Mouse (Mus musculus) cerebellum, postnatal 25 days (tissue): ENCODE measurements around the gene Osbp.
"Not testable (repeated sequence)": the region's sequence is repeated elsewhere in the genome, so short reads cannot be mapped to it uniquely, and the experiment has no call there.

Source experiments
- DNase-seq, 2 experiments: peaks; one replicate each; pipeline ENCODE4 v3.0.0; 2021; ENCODE audit warnings: mixed read lengths in 2 of 2

Osbp gene

GRCm38 (mm10) chr19:11965023-11965942 is at the start of gene Osbp:
TSS of gene Osbp (plus strand) at chr19:11965941.
- DNase-seq: peak; percentile 99

DNA sequence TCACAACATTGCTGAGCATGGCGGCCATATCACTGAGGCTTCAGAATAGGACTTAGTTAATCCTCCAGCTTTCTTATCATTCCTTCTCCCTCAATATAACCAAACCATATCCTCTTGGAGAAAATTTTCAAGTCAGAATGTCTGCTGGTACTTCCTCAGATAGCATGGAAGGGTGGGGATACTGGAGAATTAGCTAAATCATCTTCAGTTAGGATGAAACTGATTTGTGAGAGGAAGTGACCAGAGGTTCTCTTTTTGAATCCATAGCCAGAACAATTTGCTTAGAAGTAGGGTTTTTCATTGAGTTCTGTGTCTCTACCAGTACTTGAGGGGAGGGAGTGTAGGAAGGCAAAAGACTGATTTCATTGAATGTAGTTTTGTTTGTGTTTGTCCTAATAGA is 43.7 kb upstream of the Osbp start:
- DNase-seq: no peak

DNA sequence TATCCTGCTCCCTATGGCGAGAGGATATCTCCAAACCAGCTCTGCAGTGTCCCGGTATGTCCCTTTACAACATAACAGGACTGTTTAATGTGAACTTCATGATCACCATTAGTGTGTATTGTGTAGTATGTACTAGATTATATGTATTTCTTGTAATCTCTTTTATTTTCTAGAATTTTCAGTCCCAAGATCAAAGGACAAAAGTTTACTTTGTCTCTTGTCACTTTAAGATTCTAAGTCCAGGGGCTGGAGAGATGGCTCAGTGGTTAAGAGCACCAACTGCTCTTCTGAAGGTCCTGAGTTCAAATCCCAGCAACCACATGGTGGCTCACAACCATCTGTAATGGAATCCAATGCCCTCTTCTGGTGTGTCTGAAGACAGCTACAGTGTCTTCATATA is 43.2 kb upstream of the Osbp start:
- not testable (repeated sequence) for DNase-seq

DNA sequence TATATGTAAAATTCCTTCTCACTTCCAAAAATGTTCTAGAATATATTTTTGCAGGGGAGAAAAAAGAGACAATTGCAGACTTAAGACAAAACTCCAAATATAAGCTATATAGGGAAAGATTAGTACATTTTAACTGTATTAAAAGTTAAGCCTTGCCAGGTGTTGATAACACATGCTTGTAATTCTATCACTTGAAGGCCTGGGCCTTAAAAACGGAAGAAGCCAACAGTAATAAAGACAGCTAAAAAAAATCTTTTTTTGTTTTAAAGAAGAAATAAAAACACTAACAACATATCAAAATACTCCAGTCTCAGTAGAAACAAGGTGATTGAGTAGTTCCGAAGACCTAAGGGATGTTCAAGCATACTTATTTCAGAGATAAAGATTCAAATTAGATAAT is 39.4 kb upstream of the Osbp start:
- DNase-seq: no peak

- DNase-seq: no peak
These were observed 37.6 kb upstream of the Osbp start for GRCm38 (mm10) chr19:11928025-11928748.

DNA sequence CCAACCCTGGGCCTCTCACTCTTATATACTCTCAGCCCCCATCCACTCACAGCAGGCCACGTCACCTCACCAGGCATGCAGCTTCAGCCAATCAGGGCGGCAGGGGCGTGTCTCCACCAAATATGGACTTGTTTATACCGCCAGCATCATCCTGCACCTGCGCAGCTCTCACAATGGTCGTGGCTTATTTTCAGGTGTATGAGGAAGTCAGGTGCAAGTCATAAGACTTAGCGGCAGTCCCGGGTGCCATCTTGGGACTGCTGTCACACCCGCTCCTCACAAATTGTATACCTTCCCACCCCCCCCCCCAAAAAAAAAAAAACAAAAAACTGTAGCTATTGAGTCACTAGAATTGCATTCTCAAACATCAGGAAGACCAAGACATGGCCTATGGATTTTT is 19.3 kb upstream of the Osbp start:
- DNase-seq: not testable (repeated sequence)

DNA sequence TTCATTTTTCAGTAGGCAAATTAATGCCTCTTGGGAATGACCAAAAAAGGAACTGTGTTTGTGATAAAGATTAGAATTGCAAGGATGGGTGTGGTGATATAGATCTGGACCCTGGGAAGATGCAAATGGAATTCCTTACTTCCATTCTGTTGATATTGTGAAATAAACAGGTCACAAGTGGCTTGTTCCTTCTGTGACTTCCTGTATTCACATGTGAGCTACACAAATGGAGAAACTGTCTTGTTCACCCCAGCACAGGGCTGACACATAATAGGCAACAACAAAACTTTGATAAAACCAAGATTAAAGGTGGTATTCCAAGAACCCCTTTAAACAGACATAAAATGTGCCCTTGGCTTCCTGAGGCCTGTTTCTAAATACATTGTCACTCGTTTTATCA is 15.9 kb upstream of the Osbp start:
- no peak for DNase-seq

DNA sequence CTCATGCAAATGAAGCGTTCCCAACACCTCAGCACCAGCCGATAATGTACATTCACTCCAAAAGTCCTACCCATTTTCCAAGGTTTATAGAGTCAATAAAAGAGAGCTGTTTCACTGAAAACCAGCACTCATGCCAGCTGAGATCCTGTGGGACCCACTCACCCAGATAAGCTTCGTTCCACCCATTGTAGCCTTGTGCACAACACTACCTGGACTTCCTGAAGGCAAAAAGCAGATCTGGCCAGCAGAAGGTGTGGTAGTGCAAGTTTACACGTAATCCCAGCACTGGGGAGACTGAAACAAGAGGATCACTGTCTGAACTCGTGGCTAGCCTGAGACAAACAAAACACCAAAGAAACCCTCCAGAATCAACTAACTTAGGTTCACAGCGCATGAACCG is 15.0 kb upstream of the Osbp start:
- no peak for DNase-seq

DNA sequence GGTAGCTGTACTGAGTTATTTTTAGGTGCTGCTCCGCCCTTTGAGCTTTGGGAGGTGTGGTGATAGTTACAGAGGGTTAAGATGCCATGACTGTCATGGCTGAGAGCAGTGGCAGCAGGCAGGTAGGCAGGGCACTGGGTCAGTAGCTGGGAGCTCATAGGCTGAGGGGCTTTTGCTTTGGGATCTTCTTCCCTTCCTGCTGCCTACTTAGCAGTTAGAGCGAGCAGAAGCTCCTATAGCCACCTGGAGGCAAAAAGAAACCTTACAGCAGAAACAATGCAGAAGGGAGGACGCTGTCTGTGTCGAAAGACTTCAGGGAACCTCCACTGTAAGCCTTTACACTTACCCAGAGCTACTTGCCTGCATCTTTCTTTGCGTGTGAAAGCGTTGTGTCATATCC is 11.5 kb upstream of the Osbp start:
- DNase-seq: no peak

DNA sequence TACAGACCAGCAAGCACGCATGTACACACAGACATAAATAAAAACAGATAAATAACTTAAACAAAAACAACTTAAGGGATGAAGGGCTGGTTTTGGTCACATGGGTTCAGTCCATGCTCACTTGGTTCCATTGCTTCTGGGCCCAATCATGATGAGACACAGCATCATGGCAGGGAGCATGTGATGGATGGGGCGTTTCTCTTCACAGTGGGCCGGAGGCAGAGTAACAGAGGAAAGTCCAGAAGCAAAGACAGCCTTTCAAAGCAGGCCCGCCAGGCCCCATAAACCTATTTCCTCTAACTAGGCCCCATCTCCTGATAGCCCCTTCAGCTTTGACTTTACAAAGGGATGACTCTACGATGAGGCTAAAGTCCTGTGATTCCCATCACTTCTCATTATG is 9.1 kb upstream of the Osbp start:
- DNase-seq: no peak

- no peak for DNase-seq
These were observed 8.3 kb upstream of the Osbp start for GRCm38 (mm10) chr19:11957396-11957795.

DNA sequence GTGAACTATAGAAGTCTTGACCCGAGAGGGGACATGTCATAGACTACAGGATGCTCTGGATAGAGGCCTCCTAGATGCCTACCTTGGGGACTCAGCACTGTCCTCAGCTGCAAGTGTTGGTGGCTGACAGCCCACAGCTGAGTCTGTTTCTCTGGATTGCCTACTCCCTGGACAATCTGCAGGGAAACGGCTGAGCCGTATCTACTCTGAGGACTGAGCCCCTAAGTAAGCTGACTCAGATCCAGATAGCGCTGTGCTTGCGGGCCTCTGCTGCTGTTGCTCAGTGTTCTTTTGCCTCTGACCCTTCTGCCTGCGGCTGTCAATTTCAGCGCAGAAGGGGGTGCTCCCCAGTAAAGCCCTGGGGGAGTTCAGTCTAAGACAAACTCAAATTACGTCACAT is 7.9 kb upstream of the Osbp start:
- no peak for DNase-seq

DNA sequence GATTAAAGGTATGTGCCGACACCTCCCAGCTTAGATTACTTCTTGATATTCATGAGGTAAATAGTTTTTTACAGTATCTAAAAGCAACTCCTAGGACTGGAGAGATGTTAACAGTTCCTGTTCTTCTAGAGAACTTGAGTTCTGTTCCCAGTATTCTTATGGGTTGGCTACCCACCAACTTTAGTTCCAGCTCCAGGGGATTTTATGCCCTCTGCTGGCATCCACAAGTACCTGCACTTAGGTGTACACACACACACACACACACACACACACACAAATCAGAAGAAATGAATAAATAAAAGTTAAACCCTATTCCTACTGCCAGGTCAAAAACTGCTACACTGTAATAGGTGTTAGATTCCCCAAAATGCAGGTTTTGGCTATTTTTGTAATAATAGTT is 1.5 kb upstream of the Osbp start:
- peak in 1 of 2 experiments; percentile 16 for DNase-seq

- DNase-seq: peak; percentile 71 to 74
These were observed 478 bp downstream of the Osbp start for GRCm38 (mm10) chr19:11966201-11966636.

DNA sequence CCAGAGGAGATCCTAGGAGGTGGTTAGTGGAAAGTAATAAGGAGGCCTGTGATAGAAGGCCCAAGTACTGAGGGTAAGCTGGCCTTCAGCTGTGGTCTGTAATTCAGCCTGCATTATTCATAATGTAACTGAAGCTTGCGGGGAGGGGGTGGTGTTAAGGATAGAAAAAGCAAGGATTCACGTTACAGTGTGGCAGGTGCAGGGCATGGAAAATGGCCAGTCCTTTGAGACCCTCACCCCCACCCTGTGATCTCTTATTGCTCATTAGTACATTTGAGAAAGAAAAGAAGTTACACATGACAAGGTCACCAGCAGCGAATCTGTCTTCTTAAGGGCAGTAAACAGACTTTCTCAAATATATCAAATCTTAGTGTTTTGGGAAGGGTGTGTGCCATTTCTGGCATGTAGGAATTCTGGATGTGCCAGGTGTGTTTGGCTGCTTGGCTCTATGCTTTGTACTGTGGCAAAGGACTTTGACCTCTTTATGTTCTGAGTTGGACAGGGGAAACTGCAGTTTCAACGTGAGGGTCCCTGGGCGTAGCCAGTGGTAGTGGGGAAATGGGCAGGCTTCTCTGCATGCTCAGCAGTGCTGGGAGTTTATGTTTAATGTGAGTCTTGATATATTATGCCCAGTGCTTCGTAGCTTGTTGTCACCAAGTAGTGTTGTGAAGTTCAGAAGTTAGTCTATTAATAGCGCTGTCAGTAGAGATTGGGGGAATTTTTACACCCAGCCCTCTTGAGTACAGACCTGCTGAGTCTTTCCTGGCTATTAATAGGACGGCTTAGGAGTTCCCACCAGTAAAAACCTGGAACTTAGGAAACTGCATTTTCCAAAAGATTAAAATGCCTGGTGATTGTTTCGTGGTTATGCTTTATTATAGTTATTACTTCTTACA is 3.7 kb downstream of the Osbp start:
- DNase-seq: no peak

GRCm38 (mm10) chr19:11973511-11974222 is 7.9 kb downstream of the Osbp start:
- DNase-seq: no peak

- no peak for DNase-seq
These were observed 8.4 kb downstream of the Osbp start for GRCm38 (mm10) chr19:11974223-11974540.

- DNase-seq: no peak
These were observed 9.9 kb downstream of the Osbp start for GRCm38 (mm10) chr19:11975683-11976082.

- DNase-seq: no peak
These were observed 11.6 kb downstream of the Osbp start for GRCm38 (mm10) chr19:11977363-11977762.

- no peak for DNase-seq
These were observed 14.7 kb downstream of the Osbp start for GRCm38 (mm10) chr19:11980471-11980870.

GRCm38 (mm10) chr19:11984614-11985013 is 18.9 kb downstream of the Osbp start:
- not testable (repeated sequence) for DNase-seq

DNA sequence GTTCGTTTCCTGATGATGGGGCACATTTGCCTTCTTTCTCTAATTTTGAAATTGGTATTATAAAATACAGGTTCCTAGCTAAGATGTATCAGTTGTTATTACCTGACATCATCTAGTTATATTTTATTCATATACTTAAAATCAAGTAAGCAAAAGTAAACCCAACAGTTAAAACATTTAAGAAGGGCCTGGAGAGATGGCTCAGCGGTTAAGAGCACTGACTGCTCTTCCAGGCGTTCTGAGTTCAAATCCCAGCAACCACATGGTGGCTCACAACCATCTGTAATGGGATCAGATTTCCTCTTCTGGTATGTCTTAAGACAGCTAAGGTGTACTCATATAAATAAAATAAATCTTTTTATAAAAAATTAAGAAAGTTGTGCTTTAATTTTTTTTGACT is 22.1 kb downstream of the Osbp start:
- DNase-seq: no peak
